8 mouse cellular contexts compared by ENCODE assay signal in the genomic region with DNA sequence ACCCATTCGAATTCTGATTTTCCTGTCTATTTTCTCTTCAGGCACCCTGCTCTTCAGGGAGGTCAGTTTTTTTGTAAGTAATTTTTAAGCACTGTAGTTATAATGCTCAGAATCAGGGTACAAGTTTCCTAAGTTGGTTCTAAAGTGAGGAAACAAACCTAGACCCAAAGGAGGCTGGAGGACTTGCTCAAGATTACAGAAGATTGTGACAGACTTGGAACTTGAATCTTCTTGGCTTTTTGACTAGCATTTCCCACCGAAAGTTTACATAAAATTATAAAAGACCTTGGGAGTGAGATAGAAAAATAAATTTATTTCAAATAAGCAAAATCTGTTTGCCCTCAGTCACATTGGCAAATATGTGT. TPM values are rescaled to one million over a fixed set of nuclear protein-coding genes. Genes with fewer than 3 reads are reported as not detected.
A peak's percentile ranks its signal among the peaks of the same experiment; 100 is the strongest.
DNase-seq lines count a peak whose midpoint lies in the region; ATAC-seq and TF ChIP-seq lines count a peak whose summit lies in the region.

No protein-coding gene starts in this region.

- no peaks in the 10 kb centered on the region for H3K36me3 ChIP-seq in kidney, adult 2 months (ENCODE audit: control insufficient read depth, insufficient read depth, low read length)
- no peaks in the 10 kb centered on the region for H3K36me3 ChIP-seq in embryonic facial prominence, embryonic 11.5 days (replicated peaks; ENCODE audit: control insufficient read depth, insufficient read depth, low read depth, low read length)
- H3K36me3 ChIP-seq in limb, embryonic 11.5 days (ENCODE audit: control insufficient read depth, insufficient read depth, low read length), result 0 out of 2 replicates have a peak, but pooled peaks cover 3% of the 10 kb centered on the region
- H3K36me3 ChIP-seq in midbrain, postnatal 0 days (ENCODE audit: insufficient read depth, low read length), result no peaks in the 10 kb centered on the region

- H3K4me3 ChIP-seq in kidney, adult 2 months (ENCODE audit: insufficient read depth, low read depth, low read length), result peak overlapping the region; percentile 88
- H3K4me3 ChIP-seq in embryonic facial prominence, embryonic 11.5 days (ENCODE audit: low read depth, low read length), result peak overlapping the region; percentile 83
- H3K4me3 ChIP-seq in limb, embryonic 11.5 days (ENCODE audit: low read depth, low read length), result peak overlapping the region; percentile 79
- H3K4me3 ChIP-seq in midbrain, postnatal 0 days (ENCODE audit: low read depth, low read length), result peak overlapping the region; percentile 89

- WGBS in kidney, adult 2 months, result 23% methylated on average over 2 of the region's 2 CpGs
- 24% methylated on average over 2 of the region's 2 CpGs for WGBS in embryonic facial prominence, embryonic 11.5 days
- 32% methylated on average over 2 of the region's 2 CpGs for WGBS in limb, embryonic 11.5 days
- WGBS in midbrain, postnatal 0 days, result 42% methylated on average over 2 of the region's 2 CpGs

- peak overlapping the region; percentile 65 for H3K4me2 ChIP-seq in embryonic facial prominence, embryonic 11.5 days (ENCODE audit: low read depth, low read length)
- H3K4me2 ChIP-seq in limb, embryonic 11.5 days (ENCODE audit: low read depth, severe bottlenecking), result peak overlapping the region; percentile 60
- H3K4me2 ChIP-seq in midbrain, postnatal 0 days (ENCODE audit: low read depth, low read length, poor library complexity, severe bottlenecking), result peak overlapping the region; percentile 62

- H3K27me3 ChIP-seq in kidney, adult 2 months (replicated peaks; ENCODE audit: control insufficient read depth, insufficient read depth, low read length), result no peaks in the 10 kb centered on the region
- H3K27me3 ChIP-seq in embryonic facial prominence, embryonic 11.5 days (ENCODE audit: control insufficient read depth, insufficient read depth, low read length), result no peaks in the 10 kb centered on the region
- no peaks in the 10 kb centered on the region for H3K27me3 ChIP-seq in limb, embryonic 11.5 days (ENCODE audit: control insufficient read depth, insufficient read depth, low read length)
- no peaks in the 10 kb centered on the region for H3K27me3 ChIP-seq in midbrain, postnatal 0 days (ENCODE audit: insufficient read depth, low read length)

- H3K9me3 ChIP-seq in embryonic facial prominence, embryonic 11.5 days (replicated peaks; ENCODE audit: control insufficient read depth, low read length), result no peaks in the 10 kb centered on the region
- H3K9me3 ChIP-seq in limb, embryonic 11.5 days (ENCODE audit: control insufficient read depth, low read length), result no peaks in the 10 kb centered on the region
- no peaks in the 10 kb centered on the region for H3K9me3 ChIP-seq in midbrain, postnatal 0 days (ENCODE audit: low read length)

- no peak for ATAC-seq in embryonic facial prominence, embryonic 11.5 days (replicated peaks; ENCODE audit: insufficient number of reproducible peaks, low FRiP score, low TSS enrichment, low read depth)
- no peak for ATAC-seq in limb, embryonic 11.5 days (ENCODE audit: insufficient number of reproducible peaks, low FRiP score, low TSS enrichment, low read depth)
- ATAC-seq in midbrain, postnatal 0 days (ENCODE audit: low FRiP score), result no peak

- peaks cover 12% of the 10 kb centered on the region for H3K4me1 ChIP-seq in kidney, adult 2 months (ENCODE audit: control insufficient read depth, insufficient read depth, low read length)
- H3K4me1 ChIP-seq in embryonic facial prominence, embryonic 11.5 days (ENCODE audit: control insufficient read depth, insufficient read depth, low read length), result no peaks in the 10 kb centered on the region
- H3K4me1 ChIP-seq in limb, embryonic 11.5 days (ENCODE audit: control insufficient read depth, insufficient read depth, low read length), result peaks cover 7% of the 10 kb centered on the region; the same call in 1 of the 2 replicates
- no peaks in the 10 kb centered on the region for H3K4me1 ChIP-seq in midbrain, postnatal 0 days (ENCODE audit: insufficient read depth, low read length)

- H3K27ac ChIP-seq in kidney, adult 2 months (ENCODE audit: insufficient read depth, low read depth, low read length), result no peak overlapping the region
- H3K27ac ChIP-seq in embryonic facial prominence, embryonic 11.5 days (replicated peaks; ENCODE audit: low read depth, low read length), result no peak overlapping the region
- no peak overlapping the region for H3K27ac ChIP-seq in limb, embryonic 11.5 days (replicated peaks; ENCODE audit: low read depth, low read length)
- H3K27ac ChIP-seq in midbrain, postnatal 0 days (ENCODE audit: low read depth, low read length), result no peak overlapping the region

- TF ChIP-seq CTCF in kidney, adult 2 months (conservative IDR thresholded peaks at IDR 0.05; ENCODE audit: insufficient read depth, insufficient read length, low read depth, low read length), result no peak
- TF ChIP-seq CTCF in midbrain, postnatal 0 days (IDR thresholded peaks at IDR 0.05), result no peak

- H3K9ac ChIP-seq in embryonic facial prominence, embryonic 11.5 days (replicated peaks; ENCODE audit: low read length), result peak overlapping the region; percentile 74
- peak overlapping the region; percentile 83 for H3K9ac ChIP-seq in limb, embryonic 11.5 days (ENCODE audit: low read length)
- peak overlapping the region; percentile 79 for H3K9ac ChIP-seq in midbrain, postnatal 0 days (replicated peaks; ENCODE audit: low read length, poor library complexity, severe bottlenecking)

- intact Hi-C loops in left cerebral cortex, postnatal 10 days (cut with DNase I), result loop anchor here (10.0 kb wide), 1 partner anchor 113 kb away; the partner anchor contains the start of gene Kansl1l

- TF ChIP-seq POLR2A in kidney, adult 2 months (IDR thresholded peaks at IDR 0.05; ENCODE audit: low read depth, low read length), result no peak

- no peak for DNase-seq in kidney, adult 2 months
- DNase-seq in kidney, adult 11 months, result no peak
- DNase-seq in embryonic facial prominence, embryonic 11.5 days (ENCODE audit: low spot score), result no peak
- DNase-seq in limb, embryonic 11.5 days (ENCODE audit: low spot score), result no peak
- DNase-seq in midbrain, postnatal 0 days (ENCODE audit: low spot score), result no peak
- DNase-seq in thymus, postnatal 14 days, result no peak
- DNase-seq in left cerebral cortex, postnatal 10 days (ENCODE audit: extremely low spot score in 1 of 2, low spot score in 2 of 2), result no peak
- no peak for DNase-seq in thymus, postnatal 10 days (ENCODE audit: low spot score in 2 of 2)

RNA-seq across cellular contexts. Expression of gene Rpe, which starts 0.9 kb away (rescaled TPM):
- 12.3 and 17.6 TPM in 2 replicates for polyA plus RNA-seq in kidney, adult 2 months (2012; rRNA removed)
- 54.8 and 60.2 TPM in 2 replicates for polyA plus RNA-seq in embryonic facial prominence, embryonic 11.5 days (2014; fragmentation: Nextera tagmentation; extraction: Ambion mirVana)
- polyA plus RNA-seq in limb, embryonic 11.5 days (2014; fragmentation: Nextera tagmentation; extraction: Ambion mirVana), result 51.7 and 54.9 TPM in 2 replicates
- total RNA-seq in midbrain, postnatal 0 days (2014; rRNA removed), result 24.2 and 24.9 TPM in 2 replicates
- 17.2 and 18.2 TPM in 2 replicates for polyA plus RNA-seq in midbrain, postnatal 0 days (2015; fragmentation: Nextera tagmentation; extraction: Ambion mirVana)
- 10 to 100 TPM; 28.9 to 32.8 TPM for total RNA-seq in left cerebral cortex, postnatal 10 days (2021)
